Mouse (Mus musculus): ENCODE data around the gene Tor3a.

Tor3a gene

GRCm38 (mm10) chr1:156633095-156633494 is 41.1 kb downstream of the Tor3a start:
- DNase-seq (ENCODE audit: low spot score): peak; percentile 43

GRCm38 (mm10) chr1:156630965-156631364 is 43.2 kb downstream of the Tor3a start:
- no peak for DNase-seq (ENCODE audit: low spot score)

GRCm38 (mm10) chr1:156629984-156630383 is 44.2 kb downstream of the Tor3a start:
- peak; percentile 42 for DNase-seq (ENCODE audit: low spot score)

GRCm38 (mm10) chr1:156626729-156627128 is 47.4 kb downstream of the Tor3a start:
- no peak for DNase-seq (ENCODE audit: low spot score)

DNA sequence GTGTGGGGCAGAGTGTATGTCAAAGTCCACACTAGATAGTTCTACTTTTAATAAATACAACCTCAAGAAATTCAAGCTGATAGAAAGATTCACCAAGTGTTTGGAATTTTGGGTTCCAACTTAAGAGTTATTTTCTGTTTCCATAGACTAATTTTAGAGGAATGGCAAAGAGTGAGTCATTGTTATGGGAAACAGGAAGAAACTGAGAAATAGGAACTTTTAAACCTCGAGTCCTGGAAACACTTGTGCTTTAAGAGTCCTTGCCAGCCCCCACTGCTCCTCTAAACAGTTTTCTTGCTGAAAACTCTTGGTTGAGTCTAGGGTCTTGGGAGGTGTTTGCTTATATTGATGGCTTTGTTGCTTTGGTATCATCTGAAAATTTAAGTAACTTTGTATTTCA is 49.9 kb downstream of the Tor3a start:
- DNase-seq (ENCODE audit: low spot score): no peak

DNA sequence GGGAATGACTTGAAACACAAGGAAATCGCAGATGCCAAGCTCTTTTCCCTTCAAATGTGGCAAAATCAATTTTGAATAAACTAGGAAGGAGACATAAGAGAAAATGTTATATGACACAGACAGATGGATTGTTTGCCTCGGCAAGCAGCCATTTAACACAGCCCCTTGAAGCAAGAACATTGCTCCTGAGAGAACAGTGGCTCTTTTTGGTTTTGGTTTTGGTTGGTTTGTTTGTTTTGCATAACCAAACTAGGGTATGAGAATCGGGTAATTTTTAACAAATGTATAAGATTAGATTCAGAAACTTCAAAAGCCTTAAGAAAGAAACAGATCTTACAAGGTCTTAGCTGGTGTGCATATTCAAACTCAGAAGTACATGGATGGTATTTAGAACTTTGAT is 53.2 kb downstream of the Tor3a start:
- no peak for DNase-seq (ENCODE audit: low spot score)

GRCm38 (mm10) chr1:156620292-156620909 is 53.8 kb downstream of the Tor3a start:
- DNase-seq (ENCODE audit: low spot score): no peak

DNA sequence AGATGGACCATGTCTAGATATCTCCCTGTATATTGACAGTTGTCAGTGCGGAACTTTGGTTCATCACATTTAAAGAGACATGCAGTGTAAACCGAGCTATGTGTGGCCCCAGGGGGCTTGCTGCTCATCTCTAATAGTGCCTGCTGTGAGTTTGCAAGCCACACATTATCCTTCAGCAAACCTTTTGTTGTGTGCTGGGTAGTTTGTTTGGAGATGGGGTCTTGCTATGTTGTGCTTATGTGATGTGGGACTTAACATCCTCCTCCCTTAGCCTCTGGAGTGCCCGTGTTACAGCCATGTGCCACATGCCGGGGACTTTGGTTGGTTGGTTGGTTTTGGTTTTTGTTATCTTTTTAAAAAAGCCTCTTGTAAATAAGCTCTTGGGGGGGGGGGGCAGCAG is 56.3 kb downstream of the Tor3a start:
- no peak for DNase-seq (ENCODE audit: low spot score)

GRCm38 (mm10) chr1:156616989-156617598 is 57.1 kb downstream of the Tor3a start:
- DNase-seq (ENCODE audit: low spot score): no peak

GRCm38 (mm10) chr1:156615381-156616133 is 58.6 kb downstream of the Tor3a start:
- DNase-seq (ENCODE audit: low spot score): no peak

DNA sequence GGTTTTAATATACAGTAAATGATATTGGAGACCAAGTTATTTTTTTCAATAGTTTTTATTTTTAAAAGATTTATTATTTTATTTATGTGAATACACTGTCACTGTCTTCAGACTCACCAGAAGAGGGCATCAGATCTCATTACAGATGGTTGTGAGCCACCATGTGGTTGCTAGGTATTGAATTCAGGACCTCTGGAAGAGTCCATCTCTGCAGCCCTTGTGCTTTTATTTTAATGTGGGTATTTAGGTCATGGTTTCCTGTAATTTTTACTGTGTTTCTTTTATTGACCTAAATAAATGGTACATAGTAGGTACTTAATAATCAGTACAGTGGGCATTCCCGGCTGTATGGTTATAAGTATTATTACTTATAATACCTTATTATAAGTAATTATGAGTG is 59.4 kb downstream of the Tor3a start:
- DNase-seq (ENCODE audit: low spot score): no peak

- peak; percentile 56 for DNase-seq (ENCODE audit: low spot score)
These were observed 60.2 kb downstream of the Tor3a start for GRCm38 (mm10) chr1:156613855-156614530.

DNA sequence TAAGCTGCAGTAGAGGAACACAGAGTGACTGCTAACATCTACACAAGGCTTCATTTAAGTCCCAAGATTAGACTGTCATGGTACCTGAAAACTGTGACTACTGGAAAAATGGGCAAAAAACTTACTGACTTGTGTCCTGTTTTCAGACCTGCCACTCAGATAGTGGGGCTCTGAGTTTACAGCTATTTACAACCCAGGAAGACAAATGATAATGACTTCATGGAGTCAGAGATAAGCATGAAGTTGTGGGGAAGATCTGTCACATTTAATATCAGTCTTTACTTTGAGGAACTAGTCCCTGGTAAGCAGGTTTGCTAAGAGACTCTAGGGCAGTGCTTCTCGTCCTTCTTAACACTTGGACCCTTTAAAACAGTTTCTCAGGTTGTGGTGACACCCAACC is 63.9 kb downstream of the Tor3a start:
- no peak for DNase-seq (ENCODE audit: low spot score)

- no peak for DNase-seq (ENCODE audit: low spot score)
These were observed 65.7 kb downstream of the Tor3a start for GRCm38 (mm10) chr1:156608496-156608895.

GRCm38 (mm10) chr1:156605940-156606339 is 68.2 kb downstream of the Tor3a start:
- DNase-seq (ENCODE audit: low spot score): no peak

DNA sequence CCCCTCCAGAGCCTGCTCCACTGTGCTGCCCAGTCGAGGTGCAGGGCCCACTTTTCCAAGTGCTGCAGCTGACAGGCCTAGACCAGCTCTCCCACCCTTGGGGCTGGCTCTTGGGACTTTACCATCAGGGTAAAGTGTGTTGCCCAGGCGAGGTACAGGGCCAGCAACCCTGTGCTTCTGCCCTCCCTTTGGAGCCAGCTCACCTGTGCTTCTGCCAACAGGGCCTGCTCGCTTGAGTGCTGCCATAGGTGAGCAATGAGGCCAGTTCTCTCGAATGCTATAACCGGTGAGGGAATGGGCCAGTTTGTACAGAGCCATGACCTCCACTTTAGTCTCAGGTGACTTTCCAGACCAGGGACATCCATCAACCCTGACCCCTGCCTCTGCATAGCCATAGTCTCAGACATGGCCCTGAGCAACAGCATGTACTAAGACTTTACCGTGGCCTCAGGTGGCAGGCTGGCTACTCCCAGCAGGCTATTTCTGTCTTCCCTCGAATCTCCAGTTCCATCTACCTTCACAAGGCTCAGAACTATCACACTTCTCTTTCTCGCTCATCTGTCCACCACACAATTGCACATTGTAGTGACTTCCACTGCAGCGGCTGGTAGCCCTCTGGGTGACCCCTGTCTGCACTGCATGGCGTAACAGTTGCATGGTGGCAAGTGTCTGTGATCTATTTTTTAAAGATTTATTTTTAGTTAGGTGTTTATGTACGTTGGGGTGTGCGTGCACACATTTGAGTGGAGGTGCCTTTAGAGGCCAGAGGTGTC is 68.9 kb downstream of the Tor3a start:
- DNase-seq (ENCODE audit: low spot score): no peak
